Mouse (Mus musculus) heart, adult 2 months (tissue): ENCODE results near the gene Rreb1. TPM values are rescaled to one million over a fixed set of nuclear protein-coding genes. Genes with fewer than 3 reads are reported as not detected.

ENCODE experiments used
- DNase-seq, 2 experiments: peaks; one replicate each; pipeline ENCODE4 v3.0.0; 2021
- H3K27ac ChIP-seq: fragments of 200-600 bp; 2 replicates; pipeline ENCODE4 v1.8.1; 2022
- H3K27me3 ChIP-seq: fragments of 200-500 bp; 2 replicates; pipeline ENCODE4 v1.6.1; 2012; ENCODE audit warnings: mild to moderate bottlenecking, low read length, inconsistent platforms, mixed read lengths; ENCODE audit not compliant: control insufficient read depth, insufficient read depth
- H3K36me3 ChIP-seq: fragments of 200-500 bp; 2 replicates; pipeline ENCODE4 v1.6.1; 2012; ENCODE audit warnings: low read length, inconsistent platforms; ENCODE audit not compliant: control insufficient read depth, insufficient read depth
- H3K4me1 ChIP-seq: fragments of 200-500 bp; 2 replicates; pipeline ENCODE4 v1.6.1; 2011; ENCODE audit warnings: low read length; ENCODE audit not compliant: control insufficient read depth, insufficient read depth
- H3K4me3 ChIP-seq: fragments of 200-600 bp; 2 replicates; pipeline ENCODE4 v1.8.1; 2022
- H3K79me2 ChIP-seq: fragments of 200-500 bp; replicated peaks from 2 replicates; pipeline ENCODE4 v1.6.1; 2012; ENCODE audit warnings: mild to moderate bottlenecking, inconsistent platforms, low read length, moderate library complexity, mixed read lengths; ENCODE audit not compliant: control insufficient read depth, insufficient read depth
- H3K9ac ChIP-seq: fragments of 200-500 bp; 2 replicates; pipeline ENCODE4 v1.6.1; 2012; ENCODE audit warnings: low read depth, mild to moderate bottlenecking, control low read depth, inconsistent platforms, low read length, mixed read lengths
- CTCF ChIP-seq: fragments of 200-600 bp; IDR thresholded peaks from 2 replicates; pipeline ENCODE4 v1.8.1; 2022; ENCODE audit warnings: antibody characterized with exemption, mild to moderate bottlenecking, moderate library complexity
- EP300 ChIP-seq: fragments of 200-500 bp; IDR thresholded peaks from 2 replicates; pipeline ENCODE4 v1.6.1; 2011; ENCODE audit warnings: low read depth, low read length, control low read depth; ENCODE audit not compliant: insufficient read depth
- POLR2A ChIP-seq: fragments of 200-500 bp; IDR thresholded peaks from 2 replicates; pipeline ENCODE4 v1.6.1; 2011; ENCODE audit warnings: mild to moderate bottlenecking, low read depth, low read length, control low read depth; ENCODE audit not compliant: insufficient read depth
- WGBS: fragments of 180-500 bp; shearing (Covaris S2); methylation state at CpG from one replicate; pipeline ENCODE4 v1.1.7; 2018; 5-methylcytosine and 5-hydroxymethylcytosine counted together
- intact Hi-C: fragments of 180-260 bp; cut with DNase I; formaldehyde crosslinking; loops from one replicate; pipeline ENCODE4 v1.15.1; 2025
- polyA plus RNA-seq: library from polyadenylated mRNA; depleted of rRNA; stranded (reverse); fragments of >200 nt; gene quantifications from 2 replicates; pipeline ENCODE4 v1.2.3, GENCODE M21; 2012
- total RNA-seq, 2 experiments: library from RNA; stranded (reverse); gene quantifications; 2 replicates each; pipeline ENCODE4 v1.2.3; 2021

The Rreb1 gene
- total and polyA plus RNA-seq, 3 experiments = 12.8 to 57.5 (median 34.3) TPM

DNA sequence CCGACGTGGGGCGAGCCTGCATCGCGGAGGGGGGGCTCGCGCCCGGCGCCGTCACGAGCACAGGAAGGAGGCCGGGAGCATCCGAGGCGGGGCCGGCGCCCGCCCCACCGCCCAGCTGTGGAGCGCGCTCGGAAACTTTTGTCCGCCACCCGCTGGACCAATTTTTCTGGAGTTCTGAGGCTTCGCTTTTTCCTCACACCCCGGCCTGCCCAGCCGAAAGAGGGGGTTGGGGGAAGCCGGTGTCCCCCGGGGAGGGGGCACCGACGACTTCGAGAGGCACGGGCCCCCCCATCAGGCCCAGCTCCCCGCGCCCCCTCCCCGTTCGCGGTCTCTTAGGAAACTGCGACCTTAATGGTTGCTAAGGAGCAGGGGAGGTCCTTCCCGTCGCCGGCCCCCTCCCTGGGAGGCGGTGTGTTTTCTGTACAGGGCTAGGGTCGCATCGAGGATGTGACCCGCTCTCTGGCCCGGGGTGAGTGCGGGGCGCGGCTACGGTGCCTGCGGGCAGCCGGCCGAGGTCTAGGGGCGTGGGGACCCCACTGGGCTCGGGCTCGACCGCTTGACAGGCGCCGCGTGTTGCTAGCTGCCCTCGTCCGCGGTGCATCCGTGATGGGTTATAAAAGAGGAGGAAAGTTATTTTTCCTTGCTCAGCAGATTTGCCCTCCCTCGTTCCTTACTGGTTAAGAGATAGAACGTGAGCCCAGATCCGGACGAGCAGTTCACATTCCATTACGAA is 49.2 kb downstream of the Rreb1 start:
- H3K27ac ChIP-seq = peak overlapping the region; percentile 99
- peaks cover 9% of the 10 kb centered on the region for H3K36me3 ChIP-seq
- peak; percentile 83 to 88 for DNase-seq
- TF ChIP-seq CTCF = peak; percentile 48
- no peak for TF ChIP-seq POLR2A
- H3K4me3 ChIP-seq = peak overlapping the region; percentile 65
- intact Hi-C loops = loop anchor here (2.0 to 10.0 kb wide), 5 partner anchors 55 to 370 kb away; no protein-coding TSS in a partner anchor
- peak overlapping the region; percentile 88 for H3K9ac ChIP-seq
- peaks cover 3% of the 10 kb centered on the region for H3K79me2 ChIP-seq
- peaks cover 6% of the 10 kb centered on the region for H3K4me1 ChIP-seq
- WGBS = under 1% methylated on average over 68 of the region's 69 CpGs
- no peaks in the 10 kb centered on the region for H3K27me3 ChIP-seq

DNA sequence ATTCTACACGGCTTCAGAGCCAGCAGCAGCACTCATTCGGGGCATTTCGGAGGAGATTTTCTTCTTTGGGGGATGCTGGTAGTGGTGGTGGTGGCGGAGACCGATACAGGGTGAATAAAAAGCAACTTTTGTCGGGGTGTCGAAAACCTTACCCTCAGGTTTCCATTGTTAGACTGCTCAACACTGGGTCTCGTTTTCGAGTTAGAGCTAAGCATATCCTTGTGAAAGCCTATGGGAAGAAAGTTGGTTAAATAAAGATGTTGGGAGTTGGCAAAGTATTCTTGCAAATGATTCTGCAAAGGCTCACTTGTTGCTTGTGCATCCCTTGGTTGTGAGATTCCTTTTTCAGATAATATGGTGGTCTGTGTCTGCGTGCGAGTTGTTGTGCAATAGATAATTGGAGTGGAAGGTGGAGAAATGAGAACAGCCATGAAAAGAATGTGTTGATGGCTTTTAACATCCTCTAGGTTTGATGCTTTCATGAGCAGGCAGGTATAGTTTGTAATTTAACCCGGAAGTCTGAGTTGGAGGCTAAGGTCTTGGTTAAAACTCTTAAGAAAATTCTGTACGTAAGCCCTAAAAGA is 49.9 kb downstream of the Rreb1 start:
- Histone ChIP-seq H3K36me3 (peaks cover 15% of the 10 kb centered on the region), H3K79me2 (peaks cover 3% of the 10 kb centered on the region), H3K27ac (peak overlapping the region; percentile 99), H3K9ac (peak overlapping the region; percentile 88), H3K4me1 (peaks cover 11% of the 10 kb centered on the region), H3K27me3 (no peaks in the 10 kb centered on the region), H3K4me3 (peak overlapping the region; percentile 65)
- WGBS = 19% methylated on average over 13 of the region's 13 CpGs
- intact Hi-C loops = loop anchor here (2.0 to 10.0 kb wide), 6 partner anchors 27 to 371 kb away; no protein-coding TSS in a partner anchor
- no peak for DNase-seq
- TF ChIP-seq POLR2A (no peak), EP300 (no peak), CTCF (no peak)

DNA sequence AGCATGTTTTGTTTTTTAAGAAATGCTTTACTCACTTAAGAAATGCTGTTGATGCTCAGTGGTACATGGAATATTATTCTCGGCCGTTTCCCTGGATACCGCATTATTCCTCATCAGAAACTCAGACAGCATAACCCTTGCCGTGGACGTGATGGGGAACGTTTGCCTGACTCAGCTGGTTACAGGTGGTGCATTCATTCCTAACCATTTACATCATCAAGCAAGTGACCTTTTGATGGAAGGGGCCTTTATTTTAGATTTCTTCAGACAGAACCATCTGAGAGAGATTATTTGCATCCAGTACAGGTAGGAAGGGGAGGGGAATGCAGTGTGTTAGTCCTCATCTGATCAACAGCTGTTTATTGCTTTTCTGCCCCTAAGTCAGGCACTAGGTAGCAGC is 50.7 kb downstream of the Rreb1 start:
- TF ChIP-seq POLR2A (no peak), CTCF (no peak), EP300 (no peak)
- Histone ChIP-seq H3K9ac (no peak overlapping the region), H3K79me2 (peaks cover 3% of the 10 kb centered on the region), H3K27me3 (no peaks in the 10 kb centered on the region), H3K36me3 (peaks cover 15% of the 10 kb centered on the region), H3K4me1 (peaks cover 18% of the 10 kb centered on the region), H3K27ac (peak overlapping the region; percentile 11; the same call in 1 of the 2 replicates), H3K4me3 (no peak overlapping the region)
- intact Hi-C loops = loop anchor here (2.0 to 10.0 kb wide), 4 partner anchors 26 to 372 kb away; no protein-coding TSS in a partner anchor
- DNase-seq = no peak
- WGBS = 40% methylated on average over 6 of the region's 6 CpGs

DNA sequence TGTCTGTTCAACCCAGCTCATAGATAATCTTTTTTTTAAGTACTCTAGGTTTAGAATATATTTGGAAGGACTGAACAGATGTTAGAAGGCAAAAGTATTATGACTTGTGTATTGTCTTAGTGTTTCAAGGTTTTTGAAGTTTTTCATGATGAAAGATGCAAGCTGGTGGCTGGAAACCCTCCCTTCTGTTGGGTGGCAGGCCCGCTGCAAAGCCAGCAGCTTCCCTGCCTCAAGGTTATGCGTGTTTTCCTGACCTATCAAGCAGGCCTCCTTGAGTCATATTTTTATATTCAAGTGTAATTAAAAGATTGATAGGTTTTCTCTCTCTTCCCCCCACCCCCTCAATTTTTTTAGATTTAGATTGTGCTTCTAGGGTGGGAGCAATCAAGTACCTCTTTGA is 52.1 kb downstream of the Rreb1 start:
- Histone ChIP-seq H3K4me3 (no peak overlapping the region), H3K27ac (peak overlapping the region; percentile 38; the same call in 1 of the 2 replicates), H3K79me2 (peaks cover 3% of the 10 kb centered on the region), H3K36me3 (peaks cover 18% of the 10 kb centered on the region), H3K4me1 (peaks cover 19% of the 10 kb centered on the region), H3K27me3 (no peaks in the 10 kb centered on the region), H3K9ac (no peak overlapping the region)
- TF ChIP-seq POLR2A (no peak), CTCF (no peak), EP300 (no peak)
- no peak for DNase-seq
- WGBS = 54% methylated on average over 2 of the region's 2 CpGs
- intact Hi-C loops = loop anchor here (2.0 kb wide), 1 partner anchor 115 kb away; no protein-coding TSS in a partner anchor

DNA sequence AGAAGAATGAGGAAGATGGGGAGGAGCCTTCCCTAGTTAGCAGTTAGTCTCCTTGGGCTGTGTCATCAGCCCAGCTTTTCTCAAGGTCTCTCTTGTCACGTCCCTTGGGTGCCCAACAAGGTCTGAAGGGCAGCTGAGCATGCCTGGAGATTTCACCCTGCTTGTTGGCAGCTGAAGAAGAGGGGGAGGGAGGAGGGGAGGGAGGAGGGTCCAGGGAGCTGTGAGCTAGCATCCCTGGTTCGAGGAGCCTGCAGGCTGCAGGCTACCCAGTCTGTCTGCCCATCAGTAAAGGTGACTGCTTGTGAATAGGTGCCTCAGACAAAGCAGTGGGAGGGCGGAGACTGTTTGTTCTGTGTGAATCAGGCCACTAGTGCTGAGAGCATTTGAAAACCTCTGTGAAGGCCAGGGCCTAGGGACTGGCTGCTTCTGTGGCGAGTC is 52.7 kb downstream of the Rreb1 start:
- peaks cover 19% of the 10 kb centered on the region for H3K4me1 ChIP-seq
- 37% methylated on average over 4 of the region's 4 CpGs for WGBS
- H3K79me2 ChIP-seq = peaks cover 3% of the 10 kb centered on the region
- peak overlapping the region; percentile 13; the same call in 1 of the 2 replicates for H3K27ac ChIP-seq
- DNase-seq = peak; percentile 26 to 30
- H3K9ac ChIP-seq = no peak overlapping the region
- H3K4me3 ChIP-seq = no peak overlapping the region
- peaks cover 18% of the 10 kb centered on the region for H3K36me3 ChIP-seq
- TF ChIP-seq POLR2A = no peak
- TF ChIP-seq CTCF = no peak
- TF ChIP-seq EP300 = no peak
- intact Hi-C loops = loop anchor here (2.0 kb wide), 1 partner anchor 114 kb away; no protein-coding TSS in a partner anchor
- no peaks in the 10 kb centered on the region for H3K27me3 ChIP-seq
